Mouse (Mus musculus): Measurements from ENCODE around the gene Lipi. TPM values are rescaled to one million over a fixed set of nuclear protein-coding genes. Genes with fewer than 3 reads are reported as not detected.

The Lipi gene
- polyA plus RNA-seq, 1 experiment from 2014 or later, result not detected

DNA sequence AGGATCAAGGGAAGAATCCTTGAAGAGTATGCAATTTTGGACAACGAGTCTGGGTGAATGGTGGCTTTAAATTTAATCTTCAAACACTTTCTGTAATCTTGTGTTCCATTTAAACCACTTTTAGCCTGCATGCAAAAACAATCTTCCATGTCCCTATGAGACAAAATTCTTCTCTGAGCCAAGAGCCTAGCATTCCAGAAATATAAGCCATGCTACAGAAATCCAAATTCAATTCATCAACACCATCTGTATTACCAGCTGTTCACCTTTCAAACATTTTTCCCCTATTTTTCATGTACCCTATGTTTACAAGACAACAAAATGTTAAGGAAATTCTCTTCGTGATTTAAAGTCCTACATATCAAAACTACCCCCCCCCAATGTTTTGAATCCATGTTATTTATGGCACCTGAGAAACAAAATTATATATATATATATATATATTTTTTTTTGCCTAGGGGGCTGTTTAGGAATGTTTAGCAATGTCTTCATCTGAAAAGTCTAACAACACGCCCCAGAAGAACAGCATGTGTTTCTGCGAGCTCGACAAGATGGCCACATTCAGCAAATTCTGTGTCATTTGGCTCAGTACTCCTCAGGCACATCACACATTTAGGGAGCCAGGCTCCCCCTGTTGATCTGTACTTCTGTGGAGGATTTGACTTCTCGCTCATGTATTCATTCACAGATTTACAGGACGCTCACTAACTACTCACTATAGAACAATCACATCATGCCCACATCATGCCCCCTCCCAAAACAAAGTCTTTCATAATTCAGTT lies 47.9 kb downstream of the Lipi start:
- no peak for TF ChIP-seq CTCF (IDR thresholded peaks at IDR 0.05)
- in situ Hi-C loops (cut with MboI; ENCODE audit: low pct_unique_long_range_greater_than_20kb), result no loop called here
- ATAC-seq, result no peak
- no peak for DNase-seq (ENCODE audit: low read depth, low spot score)
- CTCF ChIA-PET, result no interaction called here
- POLR2A ChIA-PET, result no interaction called here
- H3K27me3 ChIP-seq, result peaks cover 13% of the 10 kb centered on the region

DNA sequence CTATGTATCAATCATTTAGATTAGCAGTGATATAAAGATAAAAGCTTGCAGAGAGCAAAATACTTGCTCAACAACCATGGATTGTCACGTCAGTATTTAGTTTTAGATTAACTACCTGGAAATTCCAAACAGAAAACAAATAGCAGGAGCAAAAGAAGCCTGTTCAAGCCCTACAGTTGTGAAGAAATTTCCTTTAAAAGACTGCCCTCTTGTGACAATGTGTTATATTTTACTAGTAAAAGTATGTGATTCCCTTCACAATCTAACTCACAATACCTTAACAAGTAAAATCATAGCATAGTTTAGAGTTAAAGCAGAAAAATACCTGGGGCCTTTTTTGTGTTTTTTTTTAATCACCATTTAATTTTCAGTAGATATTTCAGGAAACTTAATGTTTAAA lies 54.2 kb downstream of the Lipi start:
- ATAC-seq, result no peak
- no peaks in the 10 kb centered on the region for H3K27me3 ChIP-seq
- ChIA-PET POLR2A (no interaction called here), CTCF (no interaction called here)
- TF ChIP-seq CTCF (IDR thresholded peaks at IDR 0.05), result no peak
- in situ Hi-C loops (cut with MboI; ENCODE audit: low pct_unique_long_range_greater_than_20kb), result no loop called here
- DNase-seq (ENCODE audit: low read depth, low spot score), result no peak

DNA sequence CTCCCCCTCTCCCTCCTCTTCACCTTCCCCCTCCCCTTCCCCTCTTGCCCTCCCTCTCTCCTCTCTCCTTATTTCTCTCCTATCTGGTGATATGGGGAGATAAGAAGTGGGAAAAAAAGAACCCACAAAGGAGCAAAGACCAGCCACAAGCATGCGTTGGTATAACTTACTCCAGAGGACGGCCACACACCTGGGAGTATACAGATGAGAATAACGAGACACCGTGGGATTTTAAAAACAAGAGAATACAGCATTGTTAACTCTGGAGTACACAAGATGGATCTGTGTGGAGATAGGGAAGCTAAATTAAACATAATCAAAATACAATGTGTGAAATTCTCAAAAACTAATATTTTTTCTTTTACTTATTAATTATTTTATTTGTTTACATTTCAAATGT lies 89.3 kb downstream of the Lipi start:
- ATAC-seq, result no peak
- POLR2A ChIA-PET, result no interaction called here
- no peaks in the 10 kb centered on the region for H3K27me3 ChIP-seq
- CTCF ChIA-PET, result no interaction called here
- TF ChIP-seq CTCF (IDR thresholded peaks at IDR 0.05), result no peak
- no peak for DNase-seq (ENCODE audit: low read depth, low spot score)
- in situ Hi-C loops (cut with MboI; ENCODE audit: low pct_unique_long_range_greater_than_20kb), result no loop called here

Other genes with a start within 250 kb of the Lipi start
- gene Rbm11, start 6.8 kb upstream of the Lipi start, polyA plus RNA-seq (2021), result 0.05 TPM
- 43.6 TPM for gene Hspa13, start 181.0 kb upstream of the Lipi start, polyA plus RNA-seq (2021)

All from Patski (cell line).